Mouse (Mus musculus) testis, adult 2 months (tissue): ENCODE measurements around the gene Oma1. TPM values are rescaled to one million over a fixed set of nuclear protein-coding genes. Genes with fewer than 3 reads are reported as not detected.

ENCODE experiments used
- H3K27ac ChIP-seq: fragments of 200-500 bp; 2 replicates; pipeline ENCODE4 v1.5.1; 2012; ENCODE audit warnings: low read depth, low read length; ENCODE audit not compliant: control insufficient read depth, insufficient read depth
- H3K27me3 ChIP-seq: fragments of 200-500 bp; 2 replicates; pipeline ENCODE4 v1.6.1; 2012; ENCODE audit warnings: mild to moderate bottlenecking, low read length, moderate library complexity; ENCODE audit not compliant: control insufficient read depth, insufficient read depth
- H3K36me3 ChIP-seq: fragments of 200-500 bp; 2 replicates; pipeline ENCODE4 v1.6.1; 2012; ENCODE audit warnings: mild to moderate bottlenecking, low read length; ENCODE audit not compliant: control insufficient read depth, insufficient read depth
- H3K4me1 ChIP-seq: fragments of 200-500 bp; 2 replicates; pipeline ENCODE4 v1.6.1; 2012; ENCODE audit warnings: low read length; ENCODE audit not compliant: control insufficient read depth, insufficient read depth
- H3K4me3 ChIP-seq: fragments of 200-500 bp; 2 replicates; pipeline ENCODE4 v1.5.1; 2012; ENCODE audit warnings: low read depth, mild to moderate bottlenecking, low read length, moderate library complexity, mixed read lengths; ENCODE audit not compliant: control insufficient read depth
- CTCF ChIP-seq: fragments of 200-500 bp; IDR thresholded peaks from 2 replicates; pipeline ENCODE4 v1.5.1; 2012; ENCODE audit warnings: low read depth, mild to moderate bottlenecking, inconsistent platforms, low read length, moderate library complexity; ENCODE audit not compliant: control insufficient read depth, insufficient read depth, insufficient replicate concordance
- POLR2A ChIP-seq: fragments of 200-500 bp; IDR thresholded peaks from 2 replicates; pipeline ENCODE4 v1.6.1; 2012; ENCODE audit warnings: low read depth, mild to moderate bottlenecking, inconsistent platforms, low read length, moderate library complexity; ENCODE audit not compliant: control insufficient read depth
- polyA plus RNA-seq: library from polyadenylated mRNA; depleted of rRNA; stranded (reverse); fragments of >200 nt; gene quantifications from 2 replicates; pipeline ENCODE4 v1.2.3, GENCODE M21; 2012; rRNA removed

The Oma1 gene
- polyA plus RNA-seq, 1 experiment: 2.3 TPM

DNA sequence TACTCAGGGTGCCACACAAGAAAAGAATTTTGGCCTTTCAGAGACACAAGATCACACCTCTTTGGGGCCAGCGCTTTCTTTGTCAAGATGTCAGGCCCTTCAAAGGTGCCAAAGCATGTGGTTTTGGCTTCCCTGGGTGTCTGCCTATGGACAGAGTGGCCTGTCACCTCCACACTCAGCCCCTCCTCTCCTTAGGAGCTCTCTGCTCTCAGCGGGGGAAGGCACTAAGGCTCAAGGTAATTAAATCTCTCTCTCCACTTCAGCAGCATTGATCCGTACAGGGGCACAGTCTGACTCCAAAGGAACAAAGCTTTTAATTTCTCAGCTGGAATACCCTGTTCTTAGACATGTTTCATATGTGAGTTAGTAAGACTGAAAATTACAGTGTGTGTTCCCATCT is 76.0 kb downstream of the Oma1 start:
- Histone ChIP-seq H3K27ac (no peak overlapping the region), H3K36me3 (no peaks in the 10 kb centered on the region), H3K4me3 (no peak overlapping the region), H3K4me1 (no peaks in the 10 kb centered on the region), H3K27me3 (no peaks in the 10 kb centered on the region)
- no peak for TF ChIP-seq POLR2A
- TF ChIP-seq CTCF: no peak

DNA sequence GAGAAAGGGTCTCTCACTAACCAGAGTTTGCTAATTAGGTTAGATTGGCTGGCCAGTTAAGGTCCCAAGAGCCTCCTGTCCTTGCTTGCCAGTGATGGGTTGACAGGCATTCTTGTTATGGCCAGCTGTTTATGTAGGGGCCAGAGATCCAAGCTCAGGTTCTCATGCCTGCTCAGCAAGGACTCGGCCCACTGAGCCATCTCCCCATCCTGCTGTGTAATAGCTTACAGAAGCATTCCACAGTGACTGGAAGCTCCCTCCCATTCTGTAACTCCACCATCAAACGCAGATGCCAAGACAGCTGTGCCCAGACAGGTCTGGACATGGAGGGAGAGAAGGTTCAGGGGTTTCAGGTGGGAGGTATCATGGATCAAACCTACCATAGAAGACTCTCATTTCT is 76.9 kb downstream of the Oma1 start:
- TF ChIP-seq POLR2A (no peak), CTCF (no peak)
- H3K36me3 ChIP-seq: no peaks in the 10 kb centered on the region

DNA sequence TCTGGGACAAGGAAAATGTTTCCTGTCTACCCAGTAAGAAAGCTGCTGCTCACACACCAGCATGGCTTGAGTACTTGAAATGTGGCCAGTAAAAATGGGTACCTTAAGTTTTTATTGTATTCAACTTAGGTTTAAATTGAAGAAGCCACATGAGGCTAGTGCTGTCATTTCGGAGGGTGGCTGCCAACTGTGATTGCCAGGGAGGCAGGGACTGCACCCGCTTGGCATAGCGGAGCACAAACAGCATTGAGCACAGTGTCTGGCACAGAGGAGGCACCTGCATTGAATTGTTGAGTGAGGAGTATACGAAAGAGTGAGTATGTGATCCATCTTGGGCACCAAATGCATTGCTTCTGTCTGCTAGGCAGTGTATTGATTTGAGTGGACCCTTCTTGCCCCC is 81.5 kb downstream of the Oma1 start:
- H3K27ac ChIP-seq: no peak overlapping the region

More for the DNA sequence above, 76.9 kb downstream of the Oma1 start:
- Histone ChIP-seq H3K4me3 (no peak overlapping the region), H3K4me1 (no peaks in the 10 kb centered on the region), H3K27me3 (no peaks in the 10 kb centered on the region), H3K27ac (no peak overlapping the region)

DNA sequence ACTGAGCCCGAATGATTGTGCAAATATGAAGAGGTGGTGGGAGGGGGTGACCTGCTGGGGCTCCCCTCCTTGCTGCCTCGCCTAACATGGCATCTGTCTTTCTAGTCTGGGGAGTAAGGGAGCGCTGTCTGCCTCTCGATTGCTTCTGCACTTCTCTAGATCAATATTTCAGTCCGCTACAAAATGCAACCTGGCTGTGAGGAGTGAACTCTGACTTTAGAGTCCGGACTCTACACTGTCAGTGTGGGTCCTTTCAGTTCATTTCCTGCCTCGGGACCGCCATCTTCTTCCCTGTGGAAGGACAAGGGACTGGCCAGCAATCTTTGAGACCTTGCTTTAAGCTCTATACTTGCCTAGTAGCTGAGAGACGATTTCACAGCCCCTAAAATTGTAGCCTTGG is 82.3 kb downstream of the Oma1 start:
- TF ChIP-seq POLR2A (no peak), CTCF (no peak)
- Histone ChIP-seq H3K4me1 (no peaks in the 10 kb centered on the region), H3K4me3 (no peak overlapping the region), H3K27ac (no peak overlapping the region), H3K36me3 (no peaks in the 10 kb centered on the region), H3K27me3 (no peaks in the 10 kb centered on the region)

More for the DNA sequence above, 81.5 kb downstream of the Oma1 start:
- Histone ChIP-seq H3K4me3 (no peak overlapping the region), H3K4me1 (no peaks in the 10 kb centered on the region), H3K27me3 (no peaks in the 10 kb centered on the region), H3K36me3 (no peaks in the 10 kb centered on the region)
- TF ChIP-seq CTCF: no peak

DNA sequence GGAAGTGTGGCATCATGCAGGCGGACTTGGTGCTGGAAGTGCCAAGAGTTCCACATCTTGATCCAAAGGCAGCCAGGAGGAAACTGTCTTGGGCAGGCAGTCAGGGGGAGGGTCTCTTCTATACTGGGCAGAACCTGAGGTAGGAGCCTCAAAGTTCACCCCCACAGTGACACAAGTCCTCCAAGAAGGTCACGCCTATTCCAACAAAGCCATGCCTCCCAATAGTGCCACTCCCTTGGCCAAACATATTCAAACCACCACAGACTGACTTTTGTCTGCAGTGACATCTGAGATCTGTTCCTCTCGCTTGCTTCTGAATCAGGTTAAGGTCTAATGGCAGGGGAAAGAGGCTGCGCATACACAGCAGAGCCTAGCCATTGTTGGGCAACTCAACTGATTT is 83.3 kb downstream of the Oma1 start:
- no peaks in the 10 kb centered on the region for H3K4me1 ChIP-seq
- H3K4me3 ChIP-seq: no peak overlapping the region
- H3K36me3 ChIP-seq: no peaks in the 10 kb centered on the region
- no peak overlapping the region for H3K27ac ChIP-seq
- H3K27me3 ChIP-seq: no peaks in the 10 kb centered on the region
- no peak for TF ChIP-seq CTCF
- no peak for TF ChIP-seq POLR2A

DNA sequence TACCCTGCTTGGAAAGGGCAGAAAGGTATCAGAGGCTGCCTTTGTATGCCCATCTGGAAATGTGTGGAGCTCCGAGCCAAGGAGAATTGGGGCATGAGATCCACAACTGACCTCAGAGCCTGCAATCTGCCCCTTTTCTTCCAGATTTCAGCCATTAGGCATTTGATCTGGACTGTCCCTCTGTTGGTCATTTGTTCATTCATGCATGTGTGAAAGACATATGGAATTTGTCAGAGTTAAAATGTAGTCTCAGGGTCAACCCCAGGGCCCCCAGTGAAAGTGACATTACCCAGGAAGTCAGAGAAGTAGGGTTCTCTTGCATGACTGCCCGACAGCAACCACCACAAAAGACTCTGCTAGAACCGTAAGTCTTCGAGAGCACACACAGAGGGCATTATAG is 89.0 kb downstream of the Oma1 start:
- Histone ChIP-seq H3K4me3 (no peak overlapping the region), H3K4me1 (no peaks in the 10 kb centered on the region), H3K27ac (no peak overlapping the region), H3K27me3 (no peaks in the 10 kb centered on the region), H3K36me3 (no peaks in the 10 kb centered on the region)
- TF ChIP-seq CTCF: no peak

DNA sequence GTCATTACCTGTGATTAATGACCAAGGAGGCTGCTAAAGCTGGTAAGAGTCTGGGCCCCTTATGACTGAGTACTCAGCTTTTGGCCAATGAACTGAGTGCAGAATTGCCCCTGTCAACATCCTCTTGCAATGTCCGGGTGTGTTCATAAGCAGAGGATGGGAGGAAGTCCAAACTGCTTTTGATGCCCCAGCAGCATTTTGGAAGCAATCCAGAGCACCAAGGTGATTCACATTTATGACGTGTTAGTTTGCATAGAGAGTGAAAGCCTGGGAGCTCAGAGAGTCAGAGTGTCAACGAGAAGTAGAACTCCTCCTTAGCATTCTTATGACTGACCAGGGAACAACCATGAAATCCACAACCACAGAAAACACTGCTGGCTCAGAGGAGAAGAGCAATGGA is 91.7 kb downstream of the Oma1 start:
- Histone ChIP-seq H3K27me3 (no peaks in the 10 kb centered on the region), H3K27ac (no peak overlapping the region), H3K36me3 (no peaks in the 10 kb centered on the region), H3K4me1 (no peaks in the 10 kb centered on the region), H3K4me3 (no peak overlapping the region)
- TF ChIP-seq POLR2A (no peak), CTCF (no peak)

DNA sequence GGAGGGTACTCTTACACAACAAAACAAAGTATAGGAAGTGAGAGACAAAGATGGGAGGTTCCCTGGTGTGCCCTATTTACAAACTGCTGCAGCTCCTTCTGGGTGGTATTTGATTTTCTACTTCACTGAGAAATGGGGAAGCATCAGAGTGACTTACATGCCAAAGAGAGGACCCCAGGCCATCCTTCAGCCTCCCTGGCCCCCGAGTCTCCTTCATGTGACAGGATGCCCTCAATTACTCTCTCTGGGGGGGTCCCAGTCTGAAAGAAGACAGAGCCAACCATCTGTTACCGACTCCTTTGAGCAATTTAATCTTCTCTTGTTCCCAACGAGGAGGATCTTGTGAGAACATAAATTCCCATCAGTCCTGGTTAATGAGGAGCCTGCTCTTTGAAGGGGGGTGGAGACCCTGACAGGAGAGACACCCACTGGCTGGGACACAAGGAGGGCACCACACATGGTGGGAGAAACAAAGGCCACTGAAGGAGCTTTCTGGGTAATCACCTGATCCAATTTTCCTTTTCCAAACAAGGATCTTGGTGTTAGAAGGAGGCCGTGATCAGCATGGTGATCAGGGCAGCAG is 96.7 kb downstream of the Oma1 start:
- Histone ChIP-seq H3K4me3 (no peak overlapping the region), H3K27me3 (no peaks in the 10 kb centered on the region), H3K27ac (no peak overlapping the region), H3K36me3 (no peaks in the 10 kb centered on the region), H3K4me1 (no peaks in the 10 kb centered on the region)
- no peak for TF ChIP-seq CTCF
- no peak for TF ChIP-seq POLR2A

Other genes with a start within 250 kb of the Oma1 start
- gene Mier1, start 199.4 kb upstream of the Oma1 start, polyA plus RNA-seq: 14.3 and 15.8 TPM in 2 replicates
- 21.7 and 25.2 TPM in 2 replicates for gene Wdr78, start 199.3 kb upstream of the Oma1 start, polyA plus RNA-seq
- gene Slc35d1, start 98.6 kb upstream of the Oma1 start, polyA plus RNA-seq: 3.4 and 5.5 TPM in 2 replicates
- 21.2 and 25.5 TPM in 2 replicates for gene 4921539E11Rik, start 22.9 kb upstream of the Oma1 start, polyA plus RNA-seq